Mouse (Mus musculus) adrenal gland, postnatal 25 days (tissue): Measurements from ENCODE around the gene Lcorl. TPM values are rescaled to one million over a fixed set of nuclear protein-coding genes. Genes with fewer than 3 reads are reported as not detected.
"Not testable (repeated sequence)": the region's sequence is repeated elsewhere in the genome, so short reads cannot be mapped to it uniquely, and the experiment has no call there.

ENCODE experiments used
- DNase-seq: peaks from one replicate; pipeline ENCODE4 v3.0.0; 2021; ENCODE audit warnings: mixed read lengths
- total RNA-seq: library from RNA; stranded (reverse); gene quantifications from 2 replicates; pipeline ENCODE4 v1.2.3, GENCODE M21; 2021

The Lcorl gene
- total RNA-seq, 1 experiment from 2014 or later = 32.8 TPM

GRCm38 (mm10) chr5:45706811-45707210 is 150.6 kb downstream of the Lcorl start:
- DNase-seq = no peak

DNA sequence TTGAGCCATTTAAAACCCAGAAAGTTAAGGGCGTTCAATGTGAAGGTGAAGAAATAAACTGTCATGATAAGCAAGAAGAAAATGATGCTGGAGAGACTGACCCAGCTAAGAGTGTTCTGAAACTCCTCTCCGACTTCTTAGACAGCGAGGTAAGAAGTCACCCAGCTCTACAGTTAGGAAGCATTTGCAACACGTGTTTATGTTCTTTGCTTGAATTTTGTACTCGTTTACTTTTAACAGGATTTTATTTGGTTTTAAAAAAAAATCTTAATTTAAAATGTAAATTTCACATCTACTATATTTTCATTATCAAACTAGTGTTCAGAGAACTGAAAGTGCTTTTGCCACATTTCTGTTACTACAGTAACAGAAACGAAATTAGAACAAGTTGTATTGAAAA is 165.7 kb downstream of the Lcorl start:
- DNase-seq = no peak

GRCm38 (mm10) chr5:45690802-45691201 is 166.6 kb downstream of the Lcorl start:
- no peak for DNase-seq

DNA sequence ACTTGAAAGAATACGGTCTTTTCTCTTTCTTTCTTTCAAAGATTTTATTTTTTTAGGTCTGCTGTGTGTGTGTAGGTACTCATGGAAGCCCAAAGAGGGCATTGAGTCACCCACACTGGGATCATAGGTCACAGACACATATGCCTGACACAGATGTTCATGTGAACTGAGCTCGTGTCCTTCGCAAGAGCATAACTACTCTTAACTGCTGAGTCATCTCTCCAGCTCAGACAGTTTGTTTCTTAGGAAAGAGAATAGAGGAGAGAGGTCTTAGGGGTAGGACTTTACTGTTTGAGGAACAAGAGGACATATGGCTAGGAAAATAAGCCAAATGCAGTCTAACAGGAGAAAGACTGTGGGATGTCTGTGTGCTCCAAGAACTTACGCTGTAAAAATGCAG is 168.3 kb downstream of the Lcorl start:
- no peak for DNase-seq

DNA sequence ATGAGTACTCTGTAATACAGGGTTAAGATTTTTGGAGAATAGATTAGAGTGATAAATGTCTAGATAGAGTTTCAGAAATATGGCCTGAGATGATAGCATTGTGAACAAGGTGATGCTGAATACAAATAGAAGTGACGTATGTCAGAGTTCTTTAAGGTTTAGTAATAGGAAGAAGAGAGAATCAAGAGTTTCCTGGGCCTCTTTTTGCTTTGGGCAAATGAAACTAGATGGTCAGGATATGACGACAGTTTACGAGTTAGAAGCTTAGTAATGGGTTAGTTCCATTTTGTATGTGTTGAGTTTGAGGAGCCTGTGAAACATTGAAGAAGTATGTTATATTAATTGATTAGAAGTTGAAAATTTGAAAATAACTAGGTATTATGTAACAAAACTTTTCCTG is 171.2 kb downstream of the Lcorl start:
- no peak for DNase-seq

DNA sequence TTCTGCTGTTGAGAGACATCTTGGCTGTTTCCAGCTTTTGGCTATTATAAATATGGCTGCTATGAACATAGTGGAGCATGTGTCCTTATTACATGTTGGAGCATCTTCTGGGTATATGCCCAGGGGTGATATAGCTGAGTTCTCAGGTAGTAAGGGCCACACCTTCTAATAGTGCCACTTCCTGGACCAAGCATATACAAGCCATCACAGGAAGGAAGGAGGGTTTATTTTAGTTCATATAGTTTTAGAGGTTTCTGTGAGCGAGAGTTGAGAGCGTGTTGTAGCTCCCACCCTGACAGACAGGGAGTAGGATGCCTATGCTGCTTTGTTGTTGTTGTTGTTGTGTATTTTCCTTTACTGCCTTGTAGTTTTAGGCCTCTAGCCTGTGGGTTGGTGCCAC is 172.2 kb downstream of the Lcorl start:
- DNase-seq = no peak

- DNase-seq = no peak
Measured at GRCm38 (mm10) chr5:45683388-45683787, 174.0 kb downstream of the Lcorl start.

DNA sequence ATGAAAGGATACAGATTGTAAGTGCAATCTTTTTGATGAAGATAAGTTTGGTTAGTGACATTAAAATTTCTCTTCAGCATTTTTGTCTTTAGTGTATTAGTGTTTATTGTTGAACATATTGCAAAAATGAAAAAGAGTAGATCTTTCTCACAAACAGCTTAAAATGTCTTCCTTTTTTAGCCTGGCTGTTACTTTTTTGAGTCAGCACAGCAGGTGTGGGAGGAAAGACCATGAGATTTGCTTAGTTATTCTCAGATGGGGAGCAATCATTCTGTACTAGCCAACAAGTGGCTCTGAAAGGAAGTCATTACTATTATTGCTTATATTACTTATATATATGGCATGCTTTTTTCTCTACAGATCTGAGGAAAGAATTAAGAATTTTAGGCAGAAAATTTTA is 177.5 kb downstream of the Lcorl start:
- DNase-seq = no peak

- DNase-seq = no peak
Measured at GRCm38 (mm10) chr5:45677639-45678038, 179.8 kb downstream of the Lcorl start.

- no peak for DNase-seq
Measured at GRCm38 (mm10) chr5:45675032-45675431, 182.4 kb downstream of the Lcorl start.

GRCm38 (mm10) chr5:45670894-45671494 is 186.4 kb downstream of the Lcorl start:
- no peak for DNase-seq

DNA sequence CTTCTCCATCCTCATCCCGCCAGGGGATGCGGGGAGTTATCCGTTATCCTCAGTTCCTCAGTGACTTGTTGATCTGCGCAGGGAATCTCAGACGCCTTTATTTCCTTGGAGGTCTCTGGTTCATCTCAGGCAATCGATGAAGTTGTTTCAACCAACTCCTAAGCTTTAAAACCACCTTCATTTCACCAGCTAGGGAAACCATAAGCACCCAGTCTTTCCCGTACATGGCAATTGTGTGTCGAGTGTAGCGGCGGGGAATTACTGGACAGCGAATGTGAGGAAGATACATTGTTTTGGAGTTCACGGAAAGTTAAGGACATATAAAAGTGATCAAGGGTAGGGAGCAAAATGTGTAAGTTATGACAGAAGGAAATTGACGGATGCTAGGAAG is 187.1 kb downstream of the Lcorl start:
- DNase-seq = no peak

- DNase-seq = peak; percentile 99
Measured at GRCm38 (mm10) chr5:45669598-45670279, 187.7 kb downstream of the Lcorl start, which contains the start of gene Ncapg. Gene Ncapg (plus strand): TSS chr5:45669919.

- DNase-seq = no peak
Measured at GRCm38 (mm10) chr5:45669234-45669597, 188.2 kb downstream of the Lcorl start.

GRCm38 (mm10) chr5:45668831-45669230 is 188.6 kb downstream of the Lcorl start:
- no peak for DNase-seq

DNA sequence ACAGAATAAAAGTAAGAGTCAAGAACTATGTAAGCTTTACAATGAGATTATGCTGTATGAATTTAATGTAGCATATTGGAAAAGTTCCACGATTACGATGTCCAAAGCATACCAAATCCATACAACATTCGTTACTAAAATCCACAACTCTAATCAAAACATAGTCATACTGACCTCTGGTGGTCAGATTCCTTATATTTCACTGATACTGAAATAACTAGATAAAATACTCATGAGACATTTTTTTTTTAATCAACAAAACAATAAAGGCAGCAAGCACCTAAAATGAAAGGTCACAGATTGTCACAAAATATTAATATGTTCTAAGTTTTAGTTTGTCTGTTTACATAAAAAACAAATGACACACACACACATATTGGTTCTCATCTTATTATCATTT is 189.1 kb downstream of the Lcorl start:
- DNase-seq = no peak

- DNase-seq = not testable (repeated sequence)
Measured at GRCm38 (mm10) chr5:45658406-45658805, 199.0 kb downstream of the Lcorl start.

DNA sequence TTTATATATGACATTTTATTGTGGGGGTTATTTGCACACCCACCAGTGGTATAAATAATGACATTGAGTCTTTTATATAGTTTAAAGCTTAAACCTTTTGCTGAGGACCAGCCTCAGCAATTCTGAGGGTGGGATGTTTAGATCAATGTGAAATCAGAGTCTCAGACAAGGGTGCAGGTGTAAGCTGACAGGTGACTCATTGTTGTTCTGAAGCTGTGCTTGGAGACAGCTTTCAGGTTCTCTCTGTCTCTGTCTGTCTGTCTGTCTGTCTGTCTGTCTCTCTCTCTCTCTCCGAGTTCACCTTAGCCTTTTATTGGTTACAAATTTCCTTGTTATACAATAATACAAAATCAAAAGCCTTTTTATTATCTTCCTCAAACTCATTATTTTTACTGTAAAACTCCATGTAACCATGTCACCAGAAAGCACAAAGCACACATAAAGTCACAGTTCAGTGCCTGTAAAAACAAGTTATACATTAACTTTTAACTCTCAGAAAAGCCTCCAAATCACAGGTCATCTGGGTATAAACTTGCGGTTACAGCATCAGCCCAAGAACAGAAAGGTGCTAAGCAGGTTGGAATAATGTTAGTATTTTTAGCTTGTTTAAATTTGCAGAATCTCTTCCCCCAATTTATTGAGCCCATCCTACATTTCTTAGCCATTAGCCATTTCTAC is 206.2 kb downstream of the Lcorl start:
- DNase-seq = no peak

Other genes with a start within 250 kb of the Lcorl start
- 0.29 and 0.30 TPM in 2 replicates for gene Fam184b, start 218.0 kb downstream of the Lcorl start, total RNA-seq
- gene Ncapg, start 187.7 kb downstream of the Lcorl start, total RNA-seq = 3.4 and 4.7 TPM in 2 replicates